Mouse (Mus musculus) cortical plate, adult 2 months (tissue): Measurements from ENCODE around the gene Zfp423. TPM values are rescaled to one million over a fixed set of nuclear protein-coding genes. Genes with fewer than 3 reads are reported as not detected.

Experiments
- H3K27ac ChIP-seq: fragments of 200-500 bp; 2 replicates; pipeline ENCODE4 v1.5.1; 2012; ENCODE audit warnings: low read length, control low read depth, inconsistent platforms; ENCODE audit not compliant: insufficient read depth
- H3K4me1 ChIP-seq: fragments of 200-500 bp; 2 replicates; pipeline ENCODE4 v1.6.1; 2011; ENCODE audit warnings: low read length; ENCODE audit not compliant: control insufficient read depth, insufficient read depth
- H3K4me3 ChIP-seq: fragments of 200-500 bp; 2 replicates; pipeline ENCODE4 v1.5.1; 2011; ENCODE audit warnings: mild to moderate bottlenecking, low read length, control low read depth; ENCODE audit not compliant: insufficient read depth
- CTCF ChIP-seq: fragments of 200-500 bp; IDR thresholded peaks from 2 replicates; pipeline ENCODE4 v1.5.1; 2011; ENCODE audit warnings: mild to moderate bottlenecking, control low read depth, low read length; ENCODE audit not compliant: insufficient read depth; ENCODE audit errors: extremely low read depth
- POLR2A ChIP-seq: fragments of 200-500 bp; IDR thresholded peaks from 2 replicates; pipeline ENCODE4 v1.6.1; 2011; ENCODE audit warnings: mild to moderate bottlenecking, low read length, control low read depth; ENCODE audit not compliant: insufficient read depth; ENCODE audit errors: extremely low read depth
- polyA plus RNA-seq: library from polyadenylated mRNA; depleted of rRNA; stranded (reverse); fragments of >200 nt; gene quantifications from 2 replicates; pipeline ENCODE4 v1.2.3, GENCODE M21; 2012

The Zfp423 gene
- polyA plus RNA-seq, 1 experiment, result 15.1 TPM

DNA sequence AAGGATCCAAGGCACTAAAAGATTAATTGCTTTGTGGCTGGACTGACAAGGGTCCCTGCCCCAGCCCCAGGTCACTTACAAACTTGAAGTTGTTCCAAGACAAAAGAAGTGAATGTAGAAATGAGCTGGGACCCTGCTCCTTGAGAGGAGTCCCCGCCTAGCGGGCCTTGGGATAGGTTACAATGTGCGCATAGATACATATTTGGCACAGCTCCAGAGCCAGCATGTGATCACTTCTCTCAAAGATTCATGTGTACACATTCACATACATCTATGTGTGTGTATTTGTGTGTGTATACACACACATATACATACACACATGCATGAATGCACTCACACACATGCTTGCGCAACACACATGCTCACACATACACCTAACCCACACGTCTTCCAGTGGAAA lies 241.9 kb downstream of the Zfp423 start:
- Histone ChIP-seq H3K27ac (no peak overlapping the region), H3K4me1 (no peaks in the 10 kb centered on the region), H3K4me3 (no peak overlapping the region)
- no peak for TF ChIP-seq POLR2A
- no peak for TF ChIP-seq CTCF

- TF ChIP-seq CTCF (no peak), POLR2A (no peak)
- H3K4me3 ChIP-seq, result no peak overlapping the region
- no peak overlapping the region for H3K27ac ChIP-seq
- H3K4me1 ChIP-seq, result no peaks in the 10 kb centered on the region
Measured at GRCm38 (mm10) chr8:87716726-87717248, 242.6 kb downstream of the Zfp423 start.

GRCm38 (mm10) chr8:87715731-87716682 lies 243.4 kb downstream of the Zfp423 start:
- H3K4me1 ChIP-seq, result no peaks in the 10 kb centered on the region
- no peak overlapping the region for H3K4me3 ChIP-seq
- H3K27ac ChIP-seq, result no peak overlapping the region
- TF ChIP-seq CTCF (peak; percentile 80), POLR2A (no peak)

DNA sequence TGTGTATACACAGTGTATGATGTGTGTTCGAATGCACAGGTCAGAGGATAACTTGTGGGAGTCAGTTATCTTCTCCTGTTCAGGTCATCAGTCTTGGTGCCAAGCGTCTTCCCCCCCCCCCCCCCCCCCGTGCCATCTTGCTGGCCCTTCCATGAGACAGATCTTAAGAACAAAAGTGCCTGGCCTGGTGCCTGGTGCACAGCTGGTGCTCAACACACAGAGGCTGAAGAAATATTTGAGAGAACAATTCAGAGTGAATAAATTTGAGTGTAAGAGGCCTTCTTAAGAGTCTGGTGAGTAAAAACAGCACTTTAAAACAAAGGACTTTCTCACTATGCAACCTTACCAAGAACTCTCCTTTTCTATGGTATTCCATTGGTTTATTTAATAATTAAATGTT lies 245.4 kb downstream of the Zfp423 start:
- Histone ChIP-seq H3K4me3 (no peak overlapping the region), H3K27ac (no peak overlapping the region), H3K4me1 (no peaks in the 10 kb centered on the region)
- TF ChIP-seq POLR2A (no peak), CTCF (no peak)

- H3K27ac ChIP-seq, result no peak overlapping the region
- H3K4me1 ChIP-seq, result no peaks in the 10 kb centered on the region
- TF ChIP-seq CTCF (no peak), POLR2A (no peak)
- H3K4me3 ChIP-seq, result no peak overlapping the region
Measured at GRCm38 (mm10) chr8:87711955-87712354, 247.4 kb downstream of the Zfp423 start.

DNA sequence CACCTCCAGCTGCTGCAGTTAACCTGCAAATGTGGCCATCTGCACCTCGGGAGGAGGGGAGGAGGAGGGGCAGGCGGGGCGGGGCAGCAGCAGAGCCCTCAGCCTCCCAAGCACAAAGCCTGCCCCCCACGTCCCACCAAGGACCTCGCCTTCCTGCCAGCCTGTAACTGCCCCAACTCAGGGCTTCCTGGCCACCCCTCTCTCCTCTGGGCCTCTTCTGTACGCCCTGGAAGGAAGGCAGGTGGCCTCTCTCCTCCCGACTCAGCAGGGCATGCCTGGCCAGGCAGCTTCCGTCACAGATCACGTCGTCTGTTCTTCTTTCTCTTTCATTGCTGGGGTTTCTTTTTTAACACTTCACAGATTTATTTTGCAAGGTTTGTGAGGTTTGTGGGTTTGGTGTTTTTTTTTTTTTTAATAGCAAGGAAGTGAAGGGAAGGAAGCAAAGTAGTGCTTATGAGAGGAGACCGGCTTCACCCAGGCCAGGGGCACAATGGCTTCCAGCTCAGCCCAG lies 251.2 kb downstream of the Zfp423 start:
- TF ChIP-seq CTCF, result no peak
- TF ChIP-seq POLR2A, result no peak
- H3K4me1 ChIP-seq, result no peaks in the 10 kb centered on the region
- no peak overlapping the region for H3K4me3 ChIP-seq
- no peak overlapping the region for H3K27ac ChIP-seq

GRCm38 (mm10) chr8:87707176-87707575 lies 252.2 kb downstream of the Zfp423 start:
- H3K27ac ChIP-seq, result no peak overlapping the region
- no peaks in the 10 kb centered on the region for H3K4me1 ChIP-seq
- no peak overlapping the region for H3K4me3 ChIP-seq
- TF ChIP-seq CTCF (no peak), POLR2A (no peak)

DNA sequence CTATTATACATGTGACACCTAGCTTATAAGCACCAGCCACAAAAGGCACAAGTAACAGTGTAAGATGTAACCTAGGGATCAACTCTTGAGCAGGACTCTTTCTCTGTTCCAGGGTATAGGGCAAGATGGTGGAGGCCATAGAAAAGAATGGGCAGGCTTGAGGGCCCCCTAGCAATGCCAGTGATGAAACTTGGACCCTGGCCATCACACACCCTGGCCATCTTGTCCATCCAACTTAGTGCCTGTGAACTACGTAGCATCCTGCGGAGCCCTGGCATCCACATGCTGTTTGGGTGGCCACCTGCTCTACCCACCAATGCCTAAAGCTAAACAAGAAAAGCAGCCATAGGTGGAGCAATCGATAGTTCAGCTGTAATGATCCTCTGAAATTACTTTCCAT lies 254.6 kb downstream of the Zfp423 start:
- H3K4me1 ChIP-seq, result no peaks in the 10 kb centered on the region
- no peak overlapping the region for H3K4me3 ChIP-seq
- TF ChIP-seq POLR2A, result no peak
- no peak for TF ChIP-seq CTCF

GRCm38 (mm10) chr8:87702790-87703311 lies 256.5 kb downstream of the Zfp423 start:
- H3K27ac ChIP-seq, result no peak overlapping the region
- no peaks in the 10 kb centered on the region for H3K4me1 ChIP-seq
- no peak for TF ChIP-seq CTCF
- TF ChIP-seq POLR2A, result no peak
- H3K4me3 ChIP-seq, result no peak overlapping the region

More for the DNA sequence above, 254.6 kb downstream of the Zfp423 start:
- no peak overlapping the region for H3K27ac ChIP-seq
